Mouse (Mus musculus) kidney, postnatal 14 days (tissue): ENCODE results near the gene Gpr82.

Experiments used
- DNase-seq: peaks from one replicate; pipeline ENCODE4 v3.0.0; 2022; ENCODE audit warnings: mixed read lengths

The Gpr82 gene

GRCm38 (mm10) chrX:13661063-13661462 lies at the start of gene Gpr82:
Gene Gpr82, plus strand, starts transcription at chrX:13661363.
- DNase-seq, result no peak

GRCm38 (mm10) chrX:13612115-13612514 lies 49.0 kb upstream of the Gpr82 start:
- no peak for DNase-seq

GRCm38 (mm10) chrX:13616726-13617125 lies 44.4 kb upstream of the Gpr82 start:
- DNase-seq, result no peak

GRCm38 (mm10) chrX:13617294-13617693 lies 43.9 kb upstream of the Gpr82 start:
- DNase-seq, result no peak

GRCm38 (mm10) chrX:13618476-13618875 lies 42.7 kb upstream of the Gpr82 start:
- DNase-seq, result peak; percentile 3

GRCm38 (mm10) chrX:13621473-13621872 lies 39.7 kb upstream of the Gpr82 start:
- peak; percentile 4 for DNase-seq

- no peak for DNase-seq
Measured at GRCm38 (mm10) chrX:13622654-13623053, 38.5 kb upstream of the Gpr82 start.

GRCm38 (mm10) chrX:13631599-13632283 lies 29.4 kb upstream of the Gpr82 start, which contains the start of gene Gpr34:
Gene Gpr34, plus strand, starts transcription at chrX:13632089.
- DNase-seq, result no peak

- no peak for DNase-seq
Measured at GRCm38 (mm10) chrX:13636398-13636797, 24.8 kb upstream of the Gpr82 start.

- DNase-seq, result no peak
Measured at GRCm38 (mm10) chrX:13638894-13639293, 22.3 kb upstream of the Gpr82 start.

GRCm38 (mm10) chrX:13651889-13652288 lies 9.3 kb upstream of the Gpr82 start:
- DNase-seq, result no peak

- DNase-seq, result no peak
Measured at GRCm38 (mm10) chrX:13652291-13652690, 8.9 kb upstream of the Gpr82 start.

GRCm38 (mm10) chrX:13655005-13655421 lies 6.2 kb upstream of the Gpr82 start:
- no peak for DNase-seq

- DNase-seq, result no peak
Measured at GRCm38 (mm10) chrX:13655906-13656305, 5.3 kb upstream of the Gpr82 start.

- DNase-seq, result peak; percentile 50
Measured at GRCm38 (mm10) chrX:13656721-13657120, 4.4 kb upstream of the Gpr82 start.

GRCm38 (mm10) chrX:13658616-13659140 lies 2.5 kb upstream of the Gpr82 start:
- no peak for DNase-seq

GRCm38 (mm10) chrX:13659201-13659890 lies 1.8 kb upstream of the Gpr82 start:
- DNase-seq, result no peak

- DNase-seq, result no peak
Measured at GRCm38 (mm10) chrX:13668867-13669266, 7.7 kb downstream of the Gpr82 start.

GRCm38 (mm10) chrX:13670342-13670741 lies 9.2 kb downstream of the Gpr82 start:
- no peak for DNase-seq

- no peak for DNase-seq
Measured at GRCm38 (mm10) chrX:13673001-13673400, 11.8 kb downstream of the Gpr82 start.

- no peak for DNase-seq
Measured at GRCm38 (mm10) chrX:13681748-13682147, 20.6 kb downstream of the Gpr82 start.

GRCm38 (mm10) chrX:13686589-13686988 lies 25.4 kb downstream of the Gpr82 start:
- no peak for DNase-seq

GRCm38 (mm10) chrX:13688356-13688755 lies 27.2 kb downstream of the Gpr82 start:
- DNase-seq, result no peak

- DNase-seq, result no peak
Measured at GRCm38 (mm10) chrX:13691865-13692264, 30.7 kb downstream of the Gpr82 start.
